Mouse (Mus musculus) megakaryocyte progenitor cell, adult 5-6 weeks (primary cell): ENCODE measurements around the gene Slc35e1. TPM values are rescaled to one million over a fixed set of nuclear protein-coding genes. Genes with fewer than 3 reads are reported as not detected.

ENCODE experiments used
- ATAC-seq: replicated peaks from 2 replicates; pipeline ENCODE4 v1.8.0; 2016; ENCODE audit warnings: mild to moderate bottlenecking, moderate TSS enrichment, inconsistent platforms; ENCODE audit not compliant: poor library complexity
- total RNA-seq, 2 experiments: library from RNA; stranded (forward) in 1 of 2; stranded (reverse) in 1 of 2; fragments of 157-497, 149-512 nt in 1 of 2; fragments of 200-1000 nt in 1 of 2; gene quantifications; 2 replicates each; pipeline versions ENCODE4 v1.2.3 to v1.2.4; 2015 to 2017

The Slc35e1 gene
- total RNA-seq, 2 experiments from 2014 or later, result 27.3 to 30.3 TPM

DNA sequence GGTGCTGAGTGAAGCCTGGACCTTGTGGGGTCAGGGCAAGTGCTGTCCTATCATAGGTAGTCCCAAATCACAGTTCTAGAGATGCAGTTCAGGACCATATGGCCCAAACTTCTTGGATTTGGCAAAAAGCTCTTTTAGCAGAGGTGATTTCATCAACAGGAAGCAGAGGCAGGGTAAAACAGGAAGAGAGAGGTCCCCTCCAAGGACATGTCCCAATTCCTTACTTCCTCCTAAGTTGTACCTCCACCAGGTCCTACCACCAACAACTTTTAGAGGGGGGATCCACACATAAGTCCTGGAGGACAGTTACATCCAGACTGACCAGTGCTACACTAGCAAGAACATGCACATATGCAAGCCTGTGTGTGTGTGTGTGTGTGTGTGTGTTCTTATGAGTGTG, 5.4 kb downstream of the Slc35e1 start:
- peak; percentile 47 for ATAC-seq

DNA sequence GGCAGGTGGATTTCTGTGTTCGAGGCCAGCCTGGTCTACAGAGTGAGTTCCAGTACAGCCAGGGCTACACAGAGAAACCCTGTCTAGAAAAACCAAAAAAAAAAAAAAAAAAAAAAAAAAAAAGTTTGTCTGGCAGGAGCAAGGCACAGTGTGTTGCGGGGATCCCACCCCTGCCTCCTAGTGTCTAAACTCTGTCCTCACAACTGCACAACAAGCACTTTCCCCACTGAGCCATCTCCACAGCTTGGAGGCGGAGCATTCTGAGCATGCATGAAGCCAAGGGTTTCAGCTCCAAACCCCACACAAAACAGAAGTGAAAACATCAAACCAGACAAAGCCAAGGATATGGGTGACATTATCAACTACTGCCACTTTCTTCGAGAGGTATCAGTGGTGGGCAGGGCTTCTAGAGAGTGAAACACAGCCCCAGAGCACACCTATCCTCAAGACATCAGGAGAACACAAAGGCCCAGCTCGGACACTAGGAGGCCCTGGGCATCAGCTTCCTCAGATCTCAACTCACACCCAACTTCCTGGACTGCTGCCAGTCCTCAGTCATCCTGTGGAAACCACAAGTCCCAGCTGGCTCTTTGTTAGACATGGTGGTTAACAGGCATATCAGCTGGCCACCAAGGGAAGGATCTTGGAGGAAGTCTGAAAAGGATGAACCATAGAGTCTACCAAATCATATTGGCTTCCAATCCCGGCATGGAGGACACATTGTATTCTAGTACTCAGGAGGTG, 6.8 kb downstream of the Slc35e1 start:
- peak; percentile 84 for ATAC-seq

DNA sequence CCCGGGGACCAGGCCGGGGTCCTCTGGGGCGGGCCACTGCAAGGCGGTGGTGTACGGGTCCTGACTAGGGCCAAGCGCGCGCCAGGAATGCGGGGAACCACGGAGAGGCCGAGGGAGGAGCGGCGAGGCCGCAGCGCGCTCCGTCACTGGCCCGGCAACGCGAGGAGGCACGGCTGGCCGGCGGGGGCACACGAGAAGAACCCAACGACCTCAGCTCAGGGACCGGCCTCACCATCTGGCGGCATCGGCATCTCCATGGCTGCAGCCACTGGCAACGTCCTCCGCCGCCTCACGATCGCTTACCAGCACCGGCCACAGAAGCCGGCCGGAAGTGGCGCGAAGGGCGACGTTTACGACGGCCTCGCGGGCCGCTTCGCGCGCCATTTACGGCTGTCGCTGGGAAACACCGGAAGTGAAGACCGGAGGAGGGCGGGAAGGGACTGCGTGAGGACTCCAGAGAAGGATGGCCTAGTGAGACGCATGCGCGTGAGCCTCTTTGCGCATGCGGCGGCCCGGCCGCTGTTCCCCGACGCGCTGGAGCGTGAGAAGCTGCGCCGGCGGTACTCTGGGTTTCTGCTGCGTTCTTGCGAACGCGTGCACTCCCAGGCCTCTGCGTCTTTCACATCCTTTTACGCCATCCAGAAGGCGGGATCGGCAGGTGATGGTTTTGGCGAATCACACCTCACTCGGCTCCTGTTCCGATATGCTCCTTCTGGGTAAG, 17.4 kb downstream of the Slc35e1 start, which contains the start of gene Cherp:
Cherp (minus strand) TSS at position 401 of the 721 bp plus-strand sequence.
- ATAC-seq, result peak; percentile 92

DNA sequence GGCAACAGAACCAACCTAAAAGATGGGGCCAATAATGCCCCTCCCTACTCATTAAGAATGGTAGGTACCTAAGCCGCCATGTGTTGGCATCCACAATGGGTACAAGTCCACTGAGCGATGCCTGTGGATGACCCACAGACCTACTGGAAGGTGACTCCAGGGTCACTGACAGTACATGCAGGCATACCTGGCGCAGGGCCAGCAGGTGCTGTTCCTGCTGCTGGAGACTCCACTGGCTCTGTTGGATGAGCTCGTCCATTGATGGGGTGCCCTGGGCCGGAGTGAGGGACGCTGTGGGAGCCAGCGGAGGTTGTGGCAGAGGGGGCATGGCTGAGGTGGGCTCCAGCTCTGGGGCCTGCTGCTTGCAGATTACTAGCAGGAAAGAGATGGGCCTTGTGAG, 21.7 kb downstream of the Slc35e1 start:
- ATAC-seq, result no peak

DNA sequence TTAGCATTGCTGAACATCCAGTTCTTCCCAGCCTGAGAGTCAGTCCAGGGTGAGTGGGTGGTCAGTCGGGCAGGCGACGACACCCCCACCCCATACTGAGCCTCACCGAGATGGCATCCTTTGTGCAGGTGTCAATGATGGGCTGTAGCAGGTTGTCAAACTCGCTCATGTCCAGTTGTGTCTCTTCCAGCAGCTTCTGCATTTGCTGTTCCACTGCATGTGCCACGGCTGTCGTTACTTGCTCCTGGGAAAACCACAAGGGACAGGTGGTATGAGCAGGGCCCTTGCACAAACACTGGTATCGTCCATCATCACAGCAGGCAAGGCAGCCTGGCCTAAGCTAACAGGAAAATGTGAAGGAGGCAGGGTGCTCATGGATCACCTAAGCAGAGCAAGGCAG, 22.4 kb downstream of the Slc35e1 start:
- no peak for ATAC-seq

DNA sequence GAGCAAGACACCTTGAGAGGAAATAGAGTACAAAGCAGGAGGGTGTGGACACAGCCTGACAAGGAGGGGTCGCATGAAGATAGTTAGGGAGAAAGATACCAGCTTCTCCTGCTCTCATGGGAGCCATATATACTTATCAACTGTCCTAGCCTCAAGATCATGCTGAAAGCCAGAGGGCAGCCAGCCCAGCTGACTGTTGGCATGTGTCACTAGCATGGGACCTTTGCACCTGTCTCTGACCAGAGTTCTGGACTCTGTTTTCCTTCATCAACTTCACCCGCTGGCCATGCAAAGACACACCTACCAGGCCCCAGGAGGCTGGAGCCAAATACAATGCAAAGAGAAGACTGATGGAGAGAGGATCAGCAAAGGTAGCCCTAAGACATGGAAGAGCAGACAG, 23.2 kb downstream of the Slc35e1 start:
- ATAC-seq, result no peak

DNA sequence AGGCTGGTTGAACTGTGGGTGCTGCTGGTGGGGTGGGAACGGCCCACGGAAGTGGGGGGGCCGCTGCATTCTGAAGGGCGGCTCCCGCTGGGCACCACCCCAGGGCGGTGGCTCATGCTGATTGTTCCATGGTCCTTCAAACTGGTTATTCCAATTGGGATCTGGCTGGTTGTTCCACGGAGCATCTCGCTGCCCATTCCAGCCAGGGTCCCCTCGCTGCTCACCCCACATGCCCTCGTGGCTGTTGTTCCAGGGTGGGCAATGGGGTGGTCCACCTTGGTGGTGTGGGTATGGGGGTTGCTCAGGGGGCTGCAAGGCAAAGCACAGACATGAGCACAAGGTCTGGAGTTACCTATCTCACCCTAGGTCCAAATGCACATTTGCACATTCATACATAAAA, 28.2 kb downstream of the Slc35e1 start:
- ATAC-seq, result no peak

DNA sequence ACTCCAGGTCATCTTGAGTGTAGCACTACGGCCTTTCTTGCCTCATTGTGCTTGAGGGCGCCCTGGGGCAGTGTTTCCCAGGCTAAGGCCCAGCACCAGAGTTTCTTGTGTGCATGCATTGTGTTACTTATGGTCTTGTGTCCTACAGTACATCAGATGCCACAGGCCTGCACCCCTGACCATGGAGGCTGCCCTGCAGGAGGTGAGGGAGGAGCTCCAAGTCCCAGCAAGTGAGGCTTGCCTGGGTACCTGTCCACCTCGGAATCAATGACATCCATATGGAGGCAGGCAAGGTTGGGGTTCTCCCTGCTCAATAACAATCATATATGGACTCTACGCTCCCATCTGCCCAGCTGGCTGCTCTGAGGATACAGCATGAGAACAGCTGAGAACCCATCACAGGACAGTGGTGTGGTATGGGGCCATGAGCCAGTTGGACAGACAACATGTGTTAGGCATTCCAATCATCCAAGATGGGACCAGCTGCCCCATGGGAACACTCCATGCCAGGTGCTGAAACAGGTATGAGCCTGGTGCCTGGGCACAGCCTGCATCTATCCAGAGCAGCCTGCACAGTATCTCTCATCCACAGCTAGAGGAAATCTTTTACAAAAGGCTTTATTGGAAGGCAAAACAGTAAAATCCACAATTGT, 32.4 kb downstream of the Slc35e1 start:
- no peak for ATAC-seq

DNA sequence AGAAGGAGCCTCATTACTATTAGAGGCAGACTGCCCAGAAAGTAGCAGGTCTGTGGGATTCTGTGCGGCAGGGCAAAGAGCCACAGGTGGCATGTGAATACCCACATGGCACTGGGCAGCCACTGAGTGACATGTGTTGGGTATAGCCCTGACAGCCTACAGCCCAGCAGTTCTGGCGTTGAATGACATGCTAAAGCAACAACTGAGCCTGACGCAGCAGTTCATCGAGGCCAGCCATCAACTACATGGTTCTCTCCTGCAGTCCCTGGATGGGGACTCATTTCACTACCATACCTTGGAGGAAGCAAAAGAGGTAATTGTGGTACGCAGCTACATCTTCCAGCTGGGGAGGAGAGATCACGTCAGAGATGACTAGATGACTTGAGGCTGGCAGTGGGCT, 34.0 kb downstream of the Slc35e1 start:
- no peak for ATAC-seq

DNA sequence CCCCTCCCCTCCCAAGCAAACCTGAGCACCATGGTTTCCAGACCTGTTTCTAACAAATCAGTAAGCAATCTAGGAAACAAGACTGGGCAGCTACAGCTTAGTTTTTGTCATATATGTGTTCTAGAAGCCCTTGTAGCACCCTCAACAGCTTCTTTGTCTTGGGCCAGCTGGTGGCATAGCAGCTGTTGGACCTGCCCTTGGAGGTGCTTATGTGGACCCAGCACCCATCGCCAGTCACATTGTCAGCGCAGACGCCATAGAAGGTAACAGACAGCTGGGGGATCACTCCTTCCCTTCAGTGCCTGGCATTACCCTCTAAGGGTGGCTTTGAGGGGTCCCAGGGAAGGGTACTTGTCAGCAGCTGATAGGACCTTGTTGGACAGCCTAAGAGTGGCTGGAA, 34.6 kb downstream of the Slc35e1 start:
- no peak for ATAC-seq

DNA sequence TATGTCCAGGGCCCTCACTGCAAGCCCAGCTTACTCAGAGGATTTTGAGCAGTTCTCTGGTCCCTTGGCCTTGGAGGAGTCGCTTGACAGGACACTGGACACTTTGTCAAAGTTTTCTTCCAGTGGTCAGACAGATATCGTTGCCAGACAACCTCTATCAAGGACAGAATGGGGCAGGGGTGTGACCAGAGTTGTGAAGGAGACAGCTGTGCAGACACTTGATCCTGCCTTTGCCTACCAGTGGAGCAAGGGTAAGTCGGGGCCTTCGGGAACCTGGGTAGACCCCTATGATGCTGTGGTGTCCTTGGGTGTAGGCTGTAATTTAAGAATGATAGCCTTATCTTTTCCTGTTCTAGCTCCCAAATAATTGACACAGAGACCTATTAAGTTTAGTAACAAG, 37.1 kb downstream of the Slc35e1 start:
- ATAC-seq, result no peak

DNA sequence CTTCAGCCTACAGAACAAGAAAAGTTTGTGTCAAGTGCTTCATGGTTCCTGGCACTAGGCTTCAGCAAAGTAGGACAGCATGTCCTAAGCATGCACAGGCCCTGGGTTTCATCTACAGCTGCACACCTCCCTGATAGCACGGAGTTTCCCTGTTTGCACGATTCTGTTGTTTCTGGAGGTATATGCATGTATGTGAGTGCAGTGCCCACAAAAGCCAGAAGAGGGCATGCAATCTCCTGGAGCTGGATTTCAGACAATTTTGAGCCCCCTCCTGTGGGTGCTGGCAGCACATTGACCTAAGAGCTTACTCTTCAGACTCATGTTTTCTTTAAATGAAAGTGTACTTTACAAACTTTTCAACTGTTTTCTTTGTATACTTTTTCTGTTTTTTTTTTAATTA, 38.5 kb downstream of the Slc35e1 start:
- no peak for ATAC-seq

DNA sequence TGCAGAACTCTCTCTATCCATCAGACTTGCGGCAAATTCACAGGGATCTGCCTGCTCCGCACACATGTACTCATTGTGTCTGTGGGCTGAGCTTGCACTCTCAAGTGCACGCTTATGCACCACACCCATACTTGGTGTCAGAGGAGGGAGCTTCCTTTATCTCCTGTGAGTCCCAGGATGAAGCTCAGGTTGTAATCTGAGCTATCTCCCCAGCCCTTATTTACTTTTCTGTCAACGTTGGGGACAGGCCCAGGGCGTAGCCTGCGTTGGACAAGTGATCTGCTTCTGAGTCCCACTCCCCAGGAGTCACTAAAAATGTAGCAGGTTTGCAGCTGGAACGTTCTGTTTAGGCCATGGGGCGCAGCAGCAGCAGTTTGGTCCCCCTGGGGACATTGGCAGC, 40.9 kb downstream of the Slc35e1 start:
- ATAC-seq, result peak; percentile 52

DNA sequence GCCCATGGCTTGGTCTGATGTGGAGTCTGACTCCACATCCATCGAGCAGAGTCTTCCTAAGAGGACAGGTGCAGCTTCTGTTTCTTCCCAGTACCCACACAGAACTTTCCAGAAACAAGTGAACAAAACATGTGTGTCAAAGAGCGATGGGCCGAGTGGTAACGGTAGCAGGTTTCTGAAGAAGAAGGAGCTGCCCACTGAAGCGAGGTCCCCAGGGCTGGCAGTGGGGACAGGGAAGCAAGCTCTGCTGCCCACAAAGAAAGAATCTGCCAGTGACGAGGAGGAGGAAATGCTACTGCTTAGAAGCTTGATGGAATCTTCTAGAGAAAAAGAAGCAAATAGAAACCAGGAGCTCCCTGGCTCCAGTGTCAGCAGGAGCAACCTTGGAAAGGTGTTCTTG, 47.3 kb downstream of the Slc35e1 start:
- no peak for ATAC-seq

DNA sequence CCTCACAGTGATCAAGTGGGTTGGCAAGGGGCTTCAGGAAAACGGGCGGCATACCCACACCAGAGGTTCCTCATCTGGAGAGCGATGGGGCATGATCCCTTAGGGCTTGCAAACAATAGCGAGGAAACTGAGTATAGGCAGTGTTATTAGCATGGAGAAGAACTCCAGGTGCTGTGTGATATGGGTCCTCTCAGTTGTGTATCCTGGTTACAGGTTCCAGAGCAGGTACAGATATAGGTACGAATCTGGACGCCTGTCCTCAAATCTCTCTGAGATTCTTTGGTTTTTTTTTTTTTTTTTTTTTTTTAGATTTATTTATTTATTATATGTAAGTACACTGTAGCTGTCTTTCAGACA, 48.4 kb downstream of the Slc35e1 start:
- ATAC-seq, result no peak

DNA sequence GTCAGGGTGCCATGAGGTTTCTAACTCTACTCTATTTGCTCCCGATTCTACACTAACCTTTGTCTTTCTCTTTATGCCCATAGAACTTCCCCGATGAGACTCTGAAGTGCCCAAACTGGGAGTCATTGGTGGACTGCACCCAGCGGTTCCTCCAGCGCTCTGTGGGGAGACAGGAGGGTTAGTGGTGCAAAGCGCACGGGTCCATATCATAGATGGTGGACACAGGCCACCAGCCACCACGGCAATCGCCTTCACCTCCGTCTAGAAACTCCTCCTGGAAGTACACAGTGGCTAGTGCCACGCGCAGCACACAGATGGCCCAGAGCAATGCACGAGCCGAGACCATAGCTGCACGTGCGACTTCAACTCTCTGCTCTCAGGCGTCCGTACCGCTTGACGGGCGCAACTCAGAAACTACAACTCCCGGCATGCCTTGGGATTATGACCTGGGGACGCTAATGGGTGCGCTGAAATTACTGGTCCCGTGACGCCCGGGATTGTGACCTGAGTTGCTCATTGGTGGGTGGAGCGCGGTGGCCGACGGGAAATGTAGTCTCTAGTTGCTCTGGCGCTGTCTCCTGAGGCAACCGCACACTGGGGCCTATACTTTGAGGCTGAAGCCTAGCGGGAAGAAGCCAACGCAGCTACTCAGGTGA, 48.9 kb downstream of the Slc35e1 start, which contains the start of the genes Calr3 and 1700030K09Rik:
Calr3 (minus strand) TSS at position 533 of the 656 bp plus-strand sequence.
1700030K09Rik (plus strand) TSS at position 543 of the 656 bp plus-strand sequence.
- peak; percentile 99 for ATAC-seq

DNA sequence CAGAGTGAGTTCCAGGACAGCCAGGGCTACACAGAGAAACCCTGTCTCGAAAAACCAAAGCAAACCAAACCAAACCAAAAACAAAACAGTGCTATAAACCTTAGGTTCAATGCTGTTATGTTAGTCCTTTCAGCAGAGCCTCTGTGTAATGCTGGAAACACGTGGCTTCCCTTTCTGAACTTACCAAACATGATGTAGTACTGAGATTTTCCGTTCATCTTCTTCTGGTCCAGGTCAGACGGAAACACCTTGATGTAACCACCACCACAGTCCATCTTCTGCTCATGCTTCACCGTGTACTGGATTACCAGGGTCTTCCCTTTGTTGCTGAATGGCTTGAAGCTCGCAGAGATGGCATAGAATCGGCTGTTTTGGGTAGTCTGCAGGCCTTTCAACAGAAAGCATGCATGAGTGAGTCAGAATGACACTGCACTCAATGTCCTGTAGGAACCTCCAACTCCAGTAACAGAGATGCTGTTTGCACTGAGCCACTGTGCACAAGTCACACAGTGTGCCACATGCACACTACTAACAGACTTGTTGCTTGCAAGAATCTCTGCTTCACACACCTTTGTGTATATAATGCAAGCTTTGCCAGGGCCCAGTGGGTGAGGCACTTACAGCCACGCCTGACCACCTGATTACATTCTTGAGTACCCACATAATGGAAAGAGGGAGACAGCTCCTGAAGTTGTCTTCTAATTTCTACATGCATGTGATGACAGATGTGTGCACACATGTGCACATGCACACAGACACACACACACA, 54.0 kb downstream of the Slc35e1 start:
- ATAC-seq, result no peak

DNA sequence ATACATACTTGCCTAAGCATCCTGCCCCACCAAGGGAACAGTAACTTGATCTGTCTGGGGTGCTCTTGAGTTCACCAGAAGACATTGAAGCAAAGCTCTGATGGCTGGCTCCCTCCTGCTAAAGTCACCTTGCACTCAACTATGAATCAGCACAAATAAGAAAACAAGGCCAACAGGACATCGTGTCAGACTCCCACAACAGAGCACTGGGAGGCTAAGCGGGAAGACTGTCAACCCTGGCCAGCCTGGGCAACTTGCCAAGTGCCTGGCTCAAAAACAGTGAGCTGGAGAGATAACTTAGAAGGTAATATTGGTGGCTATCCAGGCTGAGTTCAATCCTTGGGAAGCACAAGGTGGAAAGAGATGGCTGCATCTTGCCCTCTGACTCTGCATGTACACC, 57.5 kb downstream of the Slc35e1 start:
- ATAC-seq, result peak; percentile 77
